Comparison of ENCODE assay signal across 12 mouse cellular contexts in the genomic region with DNA sequence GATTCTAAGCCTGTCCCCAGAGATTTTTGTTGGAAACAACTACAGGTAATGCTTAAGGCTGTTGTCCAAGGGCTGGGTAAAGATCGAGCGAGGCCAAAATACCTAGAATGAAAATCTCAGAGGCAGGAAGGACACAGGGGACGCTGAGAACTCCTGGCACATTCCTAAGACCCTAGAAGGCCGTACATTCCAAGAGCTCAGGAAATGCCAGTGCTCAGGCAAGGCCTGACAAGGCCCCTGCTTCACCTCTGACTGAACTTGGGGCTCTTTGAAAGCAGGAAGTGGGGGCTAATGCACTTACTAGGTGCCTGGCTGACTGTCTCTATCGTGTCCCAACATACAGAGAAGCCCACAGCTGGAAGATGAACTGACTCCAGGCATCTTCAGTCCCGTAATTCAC. TPM values are rescaled to one million over a fixed set of nuclear protein-coding genes. Genes with fewer than 3 reads are reported as not detected.
A peak's percentile ranks its signal among the peaks of the same experiment; 100 is the strongest.
DNase-seq lines count a peak whose midpoint lies in the region; ATAC-seq lines count a peak whose summit lies in the region.
"Had no signal": no experiment of that assay in that cellular context is flagged by ENCODE, and none has a peak within 500 bp of the region (broad histone marks: within the 10 kb centered on the region; RNA-seq: fewer than 3 reads in every experiment).

No protein-coding gene starts in this region.

- H3K9me3 ChIP-seq in hindbrain, embryonic 10.5 days, result no peaks in the 10 kb centered on the region
- no peaks in the 10 kb centered on the region for H3K9me3 ChIP-seq in hindbrain, embryonic 14.5 days (ENCODE audit: control insufficient read depth, low read length)
- no peaks in the 10 kb centered on the region for H3K9me3 ChIP-seq in limb, embryonic 12.5 days
- H3K9me3 ChIP-seq: liver, embryonic 13.5 days; midbrain, embryonic 12.5 days; neural tube, embryonic 13.5 days had no signal

- H3K4me3 ChIP-seq in hindbrain, embryonic 10.5 days, result no peak overlapping the region
- H3K4me3 ChIP-seq in hindbrain, embryonic 14.5 days (replicated peaks; ENCODE audit: low read length), result no peak overlapping the region
- no peak overlapping the region for H3K4me3 ChIP-seq in limb, embryonic 12.5 days (replicated peaks)
- H3K4me3 ChIP-seq: liver, embryonic 13.5 days; midbrain, embryonic 12.5 days; neural tube, embryonic 13.5 days had no signal

- no peak overlapping the region for H3K9ac ChIP-seq in hindbrain, embryonic 14.5 days
- H3K9ac ChIP-seq in limb, embryonic 12.5 days (replicated peaks), result no peak overlapping the region
- H3K9ac ChIP-seq: liver, embryonic 13.5 days; midbrain, embryonic 12.5 days; neural tube, embryonic 13.5 days had no signal

- H3K27ac ChIP-seq in hindbrain, embryonic 10.5 days, result peak overlapping the region; percentile 45; the same call in 1 of the 2 replicates
- no peak overlapping the region for H3K27ac ChIP-seq in hindbrain, embryonic 14.5 days
- peak overlapping the region; percentile 24; the same call in 1 of the 2 replicates for H3K27ac ChIP-seq in limb, embryonic 12.5 days
- H3K27ac ChIP-seq: liver, embryonic 13.5 days; midbrain, embryonic 12.5 days; neural tube, embryonic 13.5 days had no signal

- no peaks in the 10 kb centered on the region for H3K36me3 ChIP-seq in hindbrain, embryonic 10.5 days
- H3K36me3 ChIP-seq in hindbrain, embryonic 14.5 days (replicated peaks; ENCODE audit: control insufficient read depth, insufficient read depth), result no peaks in the 10 kb centered on the region
- no peaks in the 10 kb centered on the region for H3K36me3 ChIP-seq in limb, embryonic 12.5 days
- H3K36me3 ChIP-seq: liver, embryonic 13.5 days; midbrain, embryonic 12.5 days; neural tube, embryonic 13.5 days had no signal

- H3K27me3 ChIP-seq in hindbrain, embryonic 10.5 days (ENCODE audit: insufficient read depth, poor library complexity, severe bottlenecking), result no peaks in the 10 kb centered on the region
- no peaks in the 10 kb centered on the region for H3K27me3 ChIP-seq in hindbrain, embryonic 14.5 days (ENCODE audit: control insufficient read depth, insufficient read depth, low read length)
- no peaks in the 10 kb centered on the region for H3K27me3 ChIP-seq in limb, embryonic 12.5 days
- H3K27me3 ChIP-seq: liver, embryonic 13.5 days; neural tube, embryonic 13.5 days had no signal

- no peak for ATAC-seq in hindbrain, embryonic 14.5 days (ENCODE audit: low FRiP score)
- ATAC-seq in limb, embryonic 12.5 days (ENCODE audit: insufficient number of reproducible peaks, insufficient read depth, low FRiP score, low TSS enrichment, low read depth), result no peak
- ATAC-seq: forebrain, embryonic 16.5 days had no signal

- WGBS in hindbrain, embryonic 10.5 days, result 63% methylated on average over 6 of the region's 6 CpGs
- 80% methylated on average over 6 of the region's 6 CpGs for WGBS in hindbrain, embryonic 14.5 days
- WGBS in limb, embryonic 12.5 days, result 35% methylated on average over 6 of the region's 6 CpGs

- H3K4me2 ChIP-seq in hindbrain, embryonic 14.5 days (replicated peaks), result no peak overlapping the region
- no peak overlapping the region for H3K4me2 ChIP-seq in limb, embryonic 12.5 days
- H3K4me2 ChIP-seq: liver, embryonic 13.5 days; midbrain, embryonic 12.5 days; neural tube, embryonic 13.5 days had no signal

- H3K4me1 ChIP-seq in hindbrain, embryonic 10.5 days (replicated peaks), result peaks cover 55% of the 10 kb centered on the region
- no peaks in the 10 kb centered on the region for H3K4me1 ChIP-seq in hindbrain, embryonic 14.5 days (replicated peaks; ENCODE audit: control insufficient read depth, insufficient read depth, low read length)
- H3K4me1 ChIP-seq in limb, embryonic 12.5 days (replicated peaks), result peaks cover 40% of the 10 kb centered on the region

- DNase-seq in hindbrain, embryonic 10.5 days (ENCODE audit: low spot score), result peak; percentile 16
- DNase-seq in hindbrain, embryonic 14.5 days (ENCODE audit: low spot score), result no peak
- DNase-seq in embryo, embryonic 10.5 days (ENCODE audit: low spot score), result peak; percentile 44
- peak; percentile 29 for DNase-seq in forelimb bud, embryonic 11.5 days (ENCODE audit: low read depth, low spot score)
- DNase-seq in right cerebral cortex, postnatal 36 days (ENCODE audit: low spot score in 2 of 2), result no peak
- DNase-seq in cerebellum, postnatal 4 days (ENCODE audit: low spot score in 2 of 2), result no peak
- DNase-seq: liver, embryonic 13.5 days; right cerebral cortex, adult 18-20 months had no signal

RNA-seq across cellular contexts. Expression of a gene that starts 4.1 kb away (rescaled TPM):
- 3.1 and 4.6 TPM in 2 replicates for polyA plus RNA-seq in hindbrain, embryonic 10.5 days (2016; fragmentation: Nextera tagmentation; extraction: Ambion mirVana)
- polyA plus RNA-seq in hindbrain, embryonic 14.5 days (2014; fragmentation: Nextera tagmentation; extraction: Ambion mirVana), result 3.5 and 3.6 TPM in 2 replicates
- 1.4 and 2.4 TPM in 2 replicates for polyA plus RNA-seq in limb, embryonic 12.5 days (2016; fragmentation: Nextera tagmentation; extraction: Ambion mirVana)

RNA-seq across cellular contexts. Expression of a gene that starts 52.4 kb away (rescaled TPM):
- 466 and 504 TPM in 2 replicates for polyA plus RNA-seq in hindbrain, embryonic 10.5 days (2016; fragmentation: Nextera tagmentation; extraction: Ambion mirVana)
- 498 and 540 TPM in 2 replicates for polyA plus RNA-seq in hindbrain, embryonic 14.5 days (2014; fragmentation: Nextera tagmentation; extraction: Ambion mirVana)
- polyA plus RNA-seq in limb, embryonic 12.5 days (2016; fragmentation: Nextera tagmentation; extraction: Ambion mirVana), result 427 and 439 TPM in 2 replicates

Comparison
In these comparisons a context has a peak if more than half of its experiments do, and no peak if none do; other contexts are left out.
1. DNase-seq: peak in hindbrain, embryonic 10.5 days (single experiment), embryo, embryonic 10.5 days (single experiment) and forelimb bud, embryonic 11.5 days (single experiment); none in hindbrain, embryonic 14.5 days (single experiment), right cerebral cortex, postnatal 36 days (0 of 2) and cerebellum, postnatal 4 days (0 of 2).